ENCODE assay signal across 27 mouse cellular contexts in genomic region chr6:120390054-120390453, GRCm38 (mm10). TPM values are rescaled to one million over a fixed set of nuclear protein-coding genes. Genes with fewer than 3 reads are reported as not detected.
A peak's percentile ranks its signal among the peaks of the same experiment; 100 is the strongest.
DNase-seq lines count a peak whose midpoint lies in the region; ATAC-seq and TF ChIP-seq lines count a peak whose summit lies in the region.
"Had no signal": no experiment of that assay in that cellular context is flagged by ENCODE, and none has a peak within 500 bp of the region (broad histone marks: within the 10 kb centered on the region; RNA-seq: fewer than 3 reads in every experiment).

No protein-coding gene starts in this region.

- H3K9ac ChIP-seq in liver, embryonic 16.5 days (ENCODE audit: low read depth, low read length), result no peak overlapping the region
- no peak overlapping the region for H3K9ac ChIP-seq in midbrain, embryonic 11.5 days (ENCODE audit: low read length)
- H3K9ac ChIP-seq: forebrain, embryonic 13.5 days; heart, embryonic 13.5 days; hindbrain, embryonic 14.5 days had no signal

- DNase-seq in layer of hippocampus, adult 2 months (ENCODE audit: low spot score in 2 of 2), result no peak
- DNase-seq in layer of hippocampus, adult 8-10 months (ENCODE audit: low spot score in 2 of 2), result no peak
- DNase-seq in G1E (ENCODE audit: low spot score), result no peak
- DNase-seq in c-Kit-positive CD71-positive TER-119-negative erythroid progenitor cells, embryonic 14.5 days (ENCODE audit: low read depth), result peak; percentile 27
- no peak for DNase-seq in midbrain, embryonic 11.5 days (ENCODE audit: low spot score, missing footprints)
- DNase-seq: adrenal gland, postnatal 10 days; adrenal gland, postnatal 36 days; cerebellum, adult 18-20 months; cerebellum, adult 9-10 months; cerebellum, postnatal 14 days; gastrocnemius, postnatal 10 days; gastrocnemius, postnatal 36 days; heart, adult 2 months; heart, postnatal 14 days; heart, postnatal 4 days had no signal

- no peak overlapping the region for H3K4me3 ChIP-seq in layer of hippocampus, adult 2 months
- H3K4me3 ChIP-seq in G1E (ENCODE audit: low read depth, low read length), result no peak overlapping the region
- no peak overlapping the region for H3K4me3 ChIP-seq in liver, embryonic 16.5 days (ENCODE audit: low read depth, low read length)
- no peak overlapping the region for H3K4me3 ChIP-seq in midbrain, embryonic 11.5 days (ENCODE audit: low read depth, low read length)
- H3K4me3 ChIP-seq: forebrain, embryonic 10.5 days; forebrain, embryonic 13.5 days; heart, adult 2 months; heart, embryonic 10.5 days; heart, embryonic 13.5 days had no signal

- no peaks in the 10 kb centered on the region; the same call in 1 of the 2 replicates for H3K4me1 ChIP-seq in G1E (ENCODE audit: insufficient read depth, low read depth, low read length)
- no peaks in the 10 kb centered on the region; the same call in 1 of the 2 replicates for H3K4me1 ChIP-seq in liver, embryonic 16.5 days (ENCODE audit: control insufficient read depth, low read depth, low read length)
- H3K4me1 ChIP-seq in midbrain, embryonic 11.5 days (ENCODE audit: control insufficient read depth, insufficient read depth, low read length), result no peaks in the 10 kb centered on the region
- H3K4me1 ChIP-seq: forebrain, embryonic 10.5 days; forebrain, embryonic 13.5 days; heart, embryonic 10.5 days; heart, embryonic 13.5 days had no signal

- H3K9me3 ChIP-seq in G1E (replicated peaks), result no peaks in the 10 kb centered on the region
- H3K9me3 ChIP-seq in liver, embryonic 16.5 days (replicated peaks; ENCODE audit: control insufficient read depth, low read length), result no peaks in the 10 kb centered on the region
- H3K9me3 ChIP-seq in midbrain, embryonic 11.5 days (ENCODE audit: control insufficient read depth, low read length), result no peaks in the 10 kb centered on the region
- H3K9me3 ChIP-seq: forebrain, embryonic 10.5 days; forebrain, embryonic 13.5 days; heart, embryonic 10.5 days; heart, embryonic 13.5 days had no signal

- ATAC-seq in G1E (ENCODE audit: extremely low read depth, insufficient number of reproducible peaks, low FRiP score, poor library complexity, severe bottlenecking), result peak; percentile 28
- peak; percentile 50 for ATAC-seq in liver, embryonic 16.5 days (ENCODE audit: low read depth)
- ATAC-seq in midbrain, embryonic 11.5 days (ENCODE audit: low FRiP score), result no peak
- no peak for ATAC-seq in cerebellum, adult (ENCODE audit: insufficient number of reproducible peaks, low FRiP score, low TSS enrichment)
- no peak for ATAC-seq in CD4-positive, CD25-positive, alpha-beta regulatory T cell, adult 4 months
- ATAC-seq: activated CD4-positive, CD25-positive, alpha-beta regulatory T cell, adult 4 months; forebrain, embryonic 13.5 days; hindbrain, postnatal 0 days; inflammation-experienced regulatory T-cells, adult 6 months had no signal

- H3K36me3 ChIP-seq in G1E (replicated peaks), result peaks cover 81% of the 10 kb centered on the region
- peaks cover 35% of the 10 kb centered on the region for H3K36me3 ChIP-seq in liver, embryonic 16.5 days (ENCODE audit: control insufficient read depth, insufficient read depth)
- peaks cover 6% of the 10 kb centered on the region for H3K36me3 ChIP-seq in midbrain, embryonic 11.5 days (ENCODE audit: control insufficient read depth, insufficient read depth, low read length)

- 27% methylated on average over 3 of the region's 3 CpGs for WGBS in liver, embryonic 16.5 days (ENCODE audit: insufficient replicate concordance)
- 92% methylated on average over 3 of the region's 3 CpGs for WGBS in midbrain, embryonic 11.5 days

- TF ChIP-seq CTCF in layer of hippocampus, adult 2 months (conservative IDR thresholded peaks at IDR 0.05), result no peak
- TF ChIP-seq CTCF in G1E (IDR thresholded peaks at IDR 0.05; ENCODE audit: low read depth, low read length), result no peak

- H3K27me3 ChIP-seq in G1E (ENCODE audit: insufficient read depth, low read length), result no peaks in the 10 kb centered on the region
- H3K27me3 ChIP-seq in liver, embryonic 16.5 days (ENCODE audit: control insufficient read depth, insufficient read depth, low read depth, low read length), result no peaks in the 10 kb centered on the region
- H3K27me3 ChIP-seq in midbrain, embryonic 11.5 days (ENCODE audit: control insufficient read depth, insufficient read depth, low read length), result no peaks in the 10 kb centered on the region
- H3K27me3 ChIP-seq: CH12.LX; forebrain, embryonic 13.5 days; heart, embryonic 13.5 days had no signal

- peak overlapping the region; percentile 19; the same call in 1 of the 2 replicates for H3K27ac ChIP-seq in layer of hippocampus, adult 2 months
- H3K27ac ChIP-seq in liver, embryonic 16.5 days (ENCODE audit: low read length), result no peak overlapping the region
- H3K27ac ChIP-seq in midbrain, embryonic 11.5 days (ENCODE audit: low read depth, low read length), result no peak overlapping the region
- H3K27ac ChIP-seq: forebrain, embryonic 10.5 days; forebrain, embryonic 13.5 days; heart, adult 2 months; heart, embryonic 10.5 days; heart, embryonic 13.5 days; hindbrain, embryonic 14.5 days; hindbrain, postnatal 0 days had no signal

- H3K4me2 ChIP-seq in liver, embryonic 16.5 days (ENCODE audit: low read depth, low read length), result no peak overlapping the region
- no peak overlapping the region for H3K4me2 ChIP-seq in midbrain, embryonic 11.5 days
- H3K4me2 ChIP-seq: forebrain, embryonic 13.5 days; heart, embryonic 13.5 days; hindbrain, embryonic 14.5 days had no signal

RNA-seq across cellular contexts. Expression of gene Ccdc77, which starts 25.9 kb away (rescaled TPM):
- 1 to 10 TPM; 4.7 to 6.8 TPM for total RNA-seq in layer of hippocampus, adult 2 months (2021)
- 1 to 10 TPM; 5.4 to 8.7 (median 7.7) TPM for total RNA-seq in layer of hippocampus, adult 8-10 months (2022)
- total RNA-seq in G1E (2014; fragmentation: Nextera tagmentation), result 33.6 and 35.6 TPM in 2 replicates
- 31.9 and 34.1 TPM in 2 replicates for total RNA-seq in G1E (2017)
- 2.7 and 3.4 TPM in 2 replicates for polyA plus RNA-seq in G1E (2012)
- 16.7 and 17.3 TPM in 2 replicates for polyA plus RNA-seq in liver, embryonic 16.5 days (2015; fragmentation: Nextera tagmentation; extraction: Ambion mirVana)
- 25.7 and 27.5 TPM in 2 replicates for polyA plus RNA-seq in midbrain, embryonic 11.5 days (2014; fragmentation: Nextera tagmentation; extraction: Ambion mirVana)
- 10 to 100 TPM in 1 of 2 experiments, 1 to 10 TPM in 1; 8.9 to 15.0 TPM for polyA plus RNA-seq in CD4-positive, CD25-positive, alpha-beta regulatory T cell, adult 4 months (2017; shearing (Covaris generic))

RNA-seq across cellular contexts. Expression of gene Kdm5a, which starts 26.1 kb away (rescaled TPM):
- 10 to 100 TPM; 43.3 to 47.3 TPM for total RNA-seq in layer of hippocampus, adult 2 months (2021)
- 10 to 100 TPM; 43.0 to 52.3 (median 44.3) TPM for total RNA-seq in layer of hippocampus, adult 8-10 months (2022)
- total RNA-seq in G1E (2014; fragmentation: Nextera tagmentation), result 87.3 and 88.0 TPM in 2 replicates
- total RNA-seq in G1E (2017), result 111 and 137 TPM in 2 replicates
- polyA plus RNA-seq in G1E (2012), result 23.6 and 32.3 TPM in 2 replicates
- 15.1 and 17.2 TPM in 2 replicates for polyA plus RNA-seq in liver, embryonic 16.5 days (2015; fragmentation: Nextera tagmentation; extraction: Ambion mirVana)
- polyA plus RNA-seq in midbrain, embryonic 11.5 days (2014; fragmentation: Nextera tagmentation; extraction: Ambion mirVana), result 62.1 and 67.1 TPM in 2 replicates
- 10 to 100 TPM; 82.2 to 92.8 TPM for polyA plus RNA-seq in CD4-positive, CD25-positive, alpha-beta regulatory T cell, adult 4 months (2017; shearing (Covaris generic))

Comparison
In these comparisons a context has a peak if more than half of its experiments do, and no peak if none do; other contexts are left out.
1. ATAC-seq: peak in G1E (single experiment) and liver, embryonic 16.5 days (single experiment); none in midbrain, embryonic 11.5 days (single experiment), cerebellum, adult (single experiment) and CD4-positive, CD25-positive, alpha-beta regulatory T cell, adult 4 months (single experiment).